Comparison of ENCODE assay signal across 14 mouse cellular contexts in genomic region chr17:27994001-27994944, GRCm38 (mm10).
DNase-seq lines count a peak whose midpoint lies in the region; ATAC-seq lines count a peak whose summit lies in the region.
"Had no signal": no experiment of that assay in that cellular context is flagged by ENCODE, and none has a peak within 500 bp of the region (broad histone marks: within the 10 kb centered on the region; RNA-seq: fewer than 3 reads in every experiment).

No protein-coding gene starts in this region.

- H3K4me2 ChIP-seq in heart, embryonic 11.5 days = no peak overlapping the region
- no peak overlapping the region for H3K4me2 ChIP-seq in lung, embryonic 16.5 days (ENCODE audit: low read depth, low read length)
- H3K4me2 ChIP-seq in kidney, embryonic 15.5 days = no peak overlapping the region
- H3K4me2 ChIP-seq: limb, embryonic 15.5 days had no signal

- intact Hi-C loops in heart, postnatal 14 days (cut with DNase I) = no loop called here

- peaks cover 5% of the 10 kb centered on the region; the same call in 1 of the 2 replicates for H3K36me3 ChIP-seq in heart, embryonic 11.5 days (ENCODE audit: control insufficient read depth, insufficient read depth, low read length)
- H3K36me3 ChIP-seq in lung, embryonic 16.5 days (ENCODE audit: control insufficient read depth, insufficient read depth, low read length) = peaks cover 13% of the 10 kb centered on the region; the same call in 1 of the 2 replicates
- peaks cover 57% of the 10 kb centered on the region for H3K36me3 ChIP-seq in kidney, embryonic 15.5 days

- 66% methylated on average over 10 of the region's 10 CpGs for WGBS in heart, embryonic 11.5 days (ENCODE audit: insufficient replicate concordance)
- 57% methylated on average over 10 of the region's 10 CpGs for WGBS in lung, embryonic 16.5 days
- 60% methylated on average over 10 of the region's 10 CpGs for WGBS in kidney, embryonic 15.5 days

- no peaks in the 10 kb centered on the region for H3K27me3 ChIP-seq in heart, embryonic 11.5 days (ENCODE audit: control insufficient read depth, insufficient read depth, low read length)
- H3K27me3 ChIP-seq in lung, embryonic 16.5 days (ENCODE audit: control insufficient read depth, insufficient read depth, low read depth, low read length) = no peaks in the 10 kb centered on the region
- no peaks in the 10 kb centered on the region for H3K27me3 ChIP-seq in kidney, embryonic 15.5 days
- H3K27me3 ChIP-seq: limb, embryonic 15.5 days had no signal

- peaks cover 11% of the 10 kb centered on the region for H3K4me1 ChIP-seq in heart, embryonic 11.5 days (ENCODE audit: control insufficient read depth, insufficient read depth, low read length)
- H3K4me1 ChIP-seq in lung, embryonic 16.5 days (replicated peaks; ENCODE audit: control insufficient read depth, insufficient read depth, low read length) = peaks cover 3% of the 10 kb centered on the region; the same call in 1 of the 2 replicates
- peaks cover 12% of the 10 kb centered on the region; the same call in 1 of the 2 replicates for H3K4me1 ChIP-seq in kidney, embryonic 15.5 days

- no peaks in the 10 kb centered on the region for H3K9me3 ChIP-seq in heart, embryonic 11.5 days (replicated peaks; ENCODE audit: control insufficient read depth, low read length)
- no peaks in the 10 kb centered on the region for H3K9me3 ChIP-seq in lung, embryonic 16.5 days (ENCODE audit: control insufficient read depth, low read length)
- H3K9me3 ChIP-seq in kidney, embryonic 15.5 days (replicated peaks) = no peaks in the 10 kb centered on the region
- H3K9me3 ChIP-seq: limb, embryonic 15.5 days had no signal

- 0 out of 2 replicates have a peak overlapping the region, but pooled peaks have one; percentile 15 for H3K27ac ChIP-seq in heart, embryonic 11.5 days (ENCODE audit: low read depth, low read length)
- peak overlapping the region; percentile 53 for H3K27ac ChIP-seq in lung, embryonic 16.5 days (ENCODE audit: low read length)
- peak overlapping the region; percentile 61 for H3K27ac ChIP-seq in kidney, embryonic 15.5 days
- H3K27ac ChIP-seq: limb, embryonic 15.5 days had no signal

- ATAC-seq in heart, embryonic 11.5 days (replicated peaks; ENCODE audit: insufficient number of reproducible peaks, low FRiP score, low TSS enrichment) = no peak
- ATAC-seq in lung, embryonic 16.5 days (ENCODE audit: low read depth) = no peak
- peak; percentile 56; the same call in 1 of the 2 replicates for ATAC-seq in kidney, embryonic 15.5 days (replicated peaks; ENCODE audit: low FRiP score)
- peak; percentile 43 for ATAC-seq in megakaryocyte progenitor cell, adult 5-6 weeks (replicated peaks; ENCODE audit: poor library complexity)
- ATAC-seq: forebrain, postnatal 0 days had no signal

- no peak overlapping the region for H3K9ac ChIP-seq in heart, embryonic 11.5 days (ENCODE audit: low read depth, low read length)
- H3K9ac ChIP-seq in lung, embryonic 16.5 days (ENCODE audit: low read length) = no peak overlapping the region
- no peak overlapping the region for H3K9ac ChIP-seq in kidney, embryonic 15.5 days
- H3K9ac ChIP-seq: forebrain, postnatal 0 days; limb, embryonic 15.5 days had no signal

- no peak for DNase-seq in heart, postnatal 14 days
- no peak for DNase-seq in lung, postnatal 10 days
- DNase-seq in spleen, postnatal 36 days (ENCODE audit: low spot score in 2 of 2) = no peak
- DNase-seq in layer of hippocampus, postnatal 25 days (ENCODE audit: extremely low spot score in 1 of 2, low spot score in 1 of 2) = no peak
- DNase-seq: adrenal gland, adult 8-10 months; B cell, adult 2 months; forebrain, postnatal 0 days; gastrocnemius, postnatal 10 days; right cerebral cortex, postnatal 25 days had no signal

- H3K4me3 ChIP-seq in heart, embryonic 11.5 days (ENCODE audit: low read depth, low read length) = no peak overlapping the region
- H3K4me3 ChIP-seq in lung, embryonic 16.5 days (ENCODE audit: low read length) = no peak overlapping the region
- no peak overlapping the region for H3K4me3 ChIP-seq in kidney, embryonic 15.5 days (replicated peaks)
- H3K4me3 ChIP-seq: limb, embryonic 15.5 days had no signal

Comparison
In these comparisons a context has a peak if more than half of its experiments do, and no peak if none do; other contexts are left out.
1. ATAC-seq: peak in kidney, embryonic 15.5 days (single experiment) and megakaryocyte progenitor cell, adult 5-6 weeks (single experiment); none in heart, embryonic 11.5 days (single experiment) and lung, embryonic 16.5 days (single experiment).
2. Peak in every context shown above with its lines, with median percentiles within 50 percentile points of each other: H3K27ac ChIP-seq.